Mouse (Mus musculus) lung, embryonic 14.5 days (tissue): ENCODE data around the gene Macf1. TPM values are rescaled to one million over a fixed set of nuclear protein-coding genes. Genes with fewer than 3 reads are reported as not detected.
A peak's percentile ranks its signal among the peaks of the same experiment; 100 is the strongest.

Source experiments
- ATAC-seq: fragments of 200-750 bp; cut with Nextera tagmentation; 2 replicates; pipeline ENCODE4 v1.8.0; 2017; ENCODE audit warnings: mild to moderate bottlenecking, moderate TSS enrichment, moderate library complexity; ENCODE audit not compliant: insufficient read depth
- DNase-seq: peaks from one replicate; pipeline ENCODE4 v3.0.0-alpha.2; 2015
- H3K27ac ChIP-seq: fragments of 300-500 bp; sonication (generic); 2 replicates; pipeline ENCODE4 v1.5.1; 2014; ENCODE audit warnings: low read depth, mild to moderate bottlenecking, moderate library complexity
- H3K27me3 ChIP-seq: fragments of 300-500 bp; sonication (generic); 2 replicates; pipeline ENCODE4 v1.6.1; 2014; ENCODE audit warnings: low read length, control low read depth; ENCODE audit not compliant: insufficient read depth
- H3K36me3 ChIP-seq: fragments of 300-500 bp; sonication (generic); 2 replicates; pipeline ENCODE4 v1.6.1; 2014; ENCODE audit warnings: control low read depth; ENCODE audit not compliant: insufficient read depth
- H3K4me1 ChIP-seq: fragments of 300-500 bp; sonication (generic); 2 replicates; pipeline ENCODE4 v1.6.1; 2014; ENCODE audit warnings: antibody characterized with exemption, control low read depth; ENCODE audit not compliant: insufficient read depth
- H3K4me2 ChIP-seq: fragments of 300-500 bp; sonication (generic); 2 replicates; pipeline ENCODE4 v1.6.1; 2014; ENCODE audit warnings: mild to moderate bottlenecking
- H3K4me3 ChIP-seq: fragments of 300-500 bp; sonication (generic); 2 replicates; pipeline ENCODE4 v1.5.1; 2014; ENCODE audit warnings: low read depth, low read length
- H3K9ac ChIP-seq: fragments of 300-500 bp; sonication (generic); 2 replicates; pipeline ENCODE4 v1.6.1; 2014
- H3K9me3 ChIP-seq: fragments of 300-500 bp; sonication (generic); 2 replicates; pipeline ENCODE4 v1.6.1; 2016; ENCODE audit warnings: low read depth, low read length, control low read depth
- CTCF ChIP-seq: IDR thresholded peaks from 2 replicates; pipeline ENCODE4 v1.5.1; 2016; ENCODE audit warnings: antibody characterized with exemption, low read depth
- WGBS: fragments of 180-500 bp; shearing (Covaris S2); extraction: QIAGEN DNeasy Blood & Tissue Kit; methylation state at CpG from one replicate; pipeline ENCODE4 v1.1.7; 2014; 5-methylcytosine and 5-hydroxymethylcytosine counted together
- polyA plus RNA-seq: library from polyadenylated mRNA; unstranded; fragments of >200 nt; fragmentation: Nextera tagmentation; extraction: Ambion mirVana; gene quantifications from 2 replicates; pipeline ENCODE4 v1.2.1, GENCODE M21; 2014

Macf1 gene
- polyA plus RNA-seq, 1 experiment from 2014 or later: 103 TPM

DNA sequence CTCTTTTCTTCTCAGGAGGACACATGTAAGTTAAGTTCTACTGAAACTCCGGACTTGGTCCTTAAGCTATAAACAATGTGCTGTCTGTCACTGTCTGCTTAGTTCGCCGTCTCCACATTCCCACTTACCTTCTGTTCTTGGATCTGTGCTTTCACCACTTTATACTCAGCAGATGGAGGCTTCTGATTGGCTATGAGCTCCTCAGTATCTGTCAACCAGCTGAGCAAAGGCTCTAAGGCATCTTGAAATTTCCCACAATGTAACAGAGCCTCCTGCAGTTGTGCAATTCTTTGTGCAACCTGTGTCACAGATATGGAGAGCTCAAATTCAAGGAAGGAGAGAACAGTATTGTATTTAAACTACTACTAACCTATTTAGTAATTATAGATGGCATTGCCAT lies 282.9 kb downstream of the Macf1 start:
- 70% methylated on average over 3 of the region's 3 CpGs for WGBS

DNA sequence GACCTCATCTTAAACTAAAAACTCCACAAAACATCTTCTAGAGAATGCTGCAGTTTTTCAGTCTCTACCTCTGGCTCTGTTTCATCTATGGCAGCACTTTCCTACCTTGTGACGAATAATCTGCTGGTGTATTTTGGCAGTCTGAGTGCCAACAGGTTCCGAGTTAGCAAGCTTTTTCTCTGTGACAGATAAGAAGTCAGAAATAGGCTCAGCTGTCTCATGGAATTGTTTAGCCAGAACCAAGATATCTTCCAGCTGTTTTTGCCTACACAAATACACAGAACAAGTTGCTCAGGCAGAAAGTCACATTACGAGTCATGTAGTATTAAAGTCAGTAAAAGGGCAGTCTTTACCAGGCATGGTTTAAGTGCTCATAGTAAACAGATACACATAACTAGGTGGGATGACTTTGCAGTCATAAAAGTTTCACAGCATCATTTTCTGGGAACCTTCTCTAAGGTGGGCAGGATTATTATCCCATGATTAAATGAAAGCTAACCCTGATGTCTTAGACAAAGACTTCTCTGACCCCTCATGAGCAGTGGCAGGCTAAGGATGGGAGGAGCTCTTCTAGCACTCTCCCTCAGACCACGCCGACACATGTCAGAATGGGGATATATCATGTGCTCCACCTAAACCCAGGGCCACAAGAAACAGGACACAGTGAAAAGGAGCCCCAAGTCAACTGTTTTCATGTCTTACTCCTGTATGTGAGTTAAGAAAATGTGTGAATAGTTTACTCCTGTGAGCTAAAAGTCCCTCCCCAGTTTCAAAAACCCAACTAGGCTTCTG lies 286.3 kb downstream of the Macf1 start:
- H3K4me3 ChIP-seq: no peak overlapping the region
- H3K4me2 ChIP-seq: no peak overlapping the region
- TF ChIP-seq CTCF: no peak
- no peaks in the 10 kb centered on the region for H3K27me3 ChIP-seq
- peaks cover 78% of the 10 kb centered on the region for H3K36me3 ChIP-seq
- DNase-seq: no peak
- no peak for ATAC-seq
- no peak overlapping the region for H3K9ac ChIP-seq
- no peak overlapping the region for H3K27ac ChIP-seq
- 65% methylated on average over 5 of the region's 5 CpGs for WGBS
- no peaks in the 10 kb centered on the region for H3K4me1 ChIP-seq
- H3K9me3 ChIP-seq: no peaks in the 10 kb centered on the region

More for the DNA sequence above, 282.9 kb downstream of the Macf1 start:
- Histone ChIP-seq H3K4me3 (no peak overlapping the region), H3K27me3 (no peaks in the 10 kb centered on the region), H3K27ac (no peak overlapping the region), H3K4me2 (no peak overlapping the region), H3K9me3 (no peaks in the 10 kb centered on the region), H3K9ac (no peak overlapping the region), H3K36me3 (peaks cover 46% of the 10 kb centered on the region), H3K4me1 (peaks cover 7% of the 10 kb centered on the region)
- no peak for DNase-seq
- no peak for ATAC-seq
- no peak for TF ChIP-seq CTCF

DNA sequence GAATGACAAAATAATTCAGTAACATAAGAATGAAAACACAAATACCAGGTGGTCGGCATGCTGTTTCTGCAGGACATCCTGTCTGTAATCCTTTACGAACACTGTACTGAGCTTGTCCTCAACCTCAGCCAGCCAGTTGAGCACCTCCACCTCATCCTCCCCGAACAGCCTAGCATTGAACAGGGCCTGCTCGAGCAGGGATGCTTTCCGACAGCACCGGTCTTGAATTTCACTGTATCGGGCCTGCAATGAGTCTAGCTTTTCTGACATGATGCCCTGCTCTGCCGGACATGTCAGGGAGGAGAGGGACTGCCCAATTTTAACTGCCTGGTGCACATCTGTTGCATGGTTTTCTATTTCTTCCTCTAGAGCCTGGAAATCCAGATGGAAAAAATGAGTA lies 287.1 kb downstream of the Macf1 start:
- Histone ChIP-seq H3K27ac (no peak overlapping the region), H3K9ac (no peak overlapping the region), H3K27me3 (no peaks in the 10 kb centered on the region), H3K9me3 (no peaks in the 10 kb centered on the region), H3K4me2 (no peak overlapping the region), H3K36me3 (peaks cover 86% of the 10 kb centered on the region), H3K4me1 (no peaks in the 10 kb centered on the region), H3K4me3 (no peak overlapping the region)
- 91% methylated on average over 8 of the region's 8 CpGs for WGBS
- TF ChIP-seq CTCF: no peak
- DNase-seq: no peak
- ATAC-seq: no peak

DNA sequence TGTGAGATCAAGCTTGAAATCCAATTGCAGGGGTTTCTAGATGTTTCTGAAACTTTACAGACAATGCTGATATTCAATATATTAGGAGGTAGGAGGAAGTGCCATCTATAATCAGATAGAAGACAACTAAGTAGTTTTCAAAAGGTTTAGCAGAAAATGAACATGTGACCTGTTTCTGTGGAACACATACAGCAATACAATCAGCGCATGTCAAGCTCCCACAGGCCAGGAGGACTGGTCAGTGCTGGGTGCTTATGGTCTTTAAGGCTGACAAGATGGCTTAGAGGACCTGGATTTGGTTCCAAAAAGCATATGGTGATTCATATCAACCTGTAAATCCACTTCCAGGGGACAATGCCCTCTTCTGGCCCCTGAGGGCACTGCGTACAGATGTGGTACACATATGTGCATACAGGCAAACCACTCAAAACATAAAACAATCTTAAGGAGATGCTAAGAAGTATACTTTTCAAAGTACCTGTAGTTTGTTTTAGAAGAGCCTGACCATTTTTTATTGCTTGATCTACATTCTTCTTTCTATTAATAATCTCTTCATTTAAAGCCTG lies 288.6 kb downstream of the Macf1 start:
- Histone ChIP-seq H3K9me3 (no peaks in the 10 kb centered on the region), H3K4me1 (no peaks in the 10 kb centered on the region), H3K9ac (no peak overlapping the region), H3K4me2 (no peak overlapping the region), H3K4me3 (no peak overlapping the region), H3K27me3 (no peaks in the 10 kb centered on the region), H3K27ac (no peak overlapping the region), H3K36me3 (peaks cover 92% of the 10 kb centered on the region)
- ATAC-seq (no peak), DNase-seq (peak; percentile 22)
- 92% methylated on average over 2 of the region's 2 CpGs for WGBS
- TF ChIP-seq CTCF: no peak

DNA sequence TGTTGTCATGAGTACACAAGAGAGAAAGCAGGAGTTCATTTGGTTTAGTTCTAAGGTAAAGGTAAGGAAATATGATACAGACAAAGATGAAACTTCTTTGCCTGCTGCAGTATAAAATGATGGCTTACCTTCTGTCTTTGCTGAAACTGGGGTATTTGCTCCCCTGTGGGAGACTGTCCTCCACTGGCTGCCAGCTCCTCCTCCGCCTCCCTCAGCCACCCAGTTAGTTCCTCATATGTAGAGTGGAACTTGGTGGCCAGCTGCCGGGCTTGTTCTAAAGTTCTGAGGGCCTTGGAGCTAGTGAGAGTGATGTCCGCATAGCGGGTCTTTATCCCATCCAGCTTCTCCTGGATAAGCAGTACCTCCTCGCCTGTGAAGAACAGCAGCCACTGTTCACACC lies 289.3 kb downstream of the Macf1 start:
- Histone ChIP-seq H3K9ac (no peak overlapping the region), H3K27me3 (no peaks in the 10 kb centered on the region), H3K9me3 (no peaks in the 10 kb centered on the region), H3K4me2 (no peak overlapping the region), H3K27ac (no peak overlapping the region), H3K4me3 (no peak overlapping the region), H3K4me1 (no peaks in the 10 kb centered on the region), H3K36me3 (peaks cover 94% of the 10 kb centered on the region)
- 87% methylated on average over 5 of the region's 5 CpGs for WGBS
- DNase-seq (no peak), ATAC-seq (no peak)
- TF ChIP-seq CTCF: no peak

DNA sequence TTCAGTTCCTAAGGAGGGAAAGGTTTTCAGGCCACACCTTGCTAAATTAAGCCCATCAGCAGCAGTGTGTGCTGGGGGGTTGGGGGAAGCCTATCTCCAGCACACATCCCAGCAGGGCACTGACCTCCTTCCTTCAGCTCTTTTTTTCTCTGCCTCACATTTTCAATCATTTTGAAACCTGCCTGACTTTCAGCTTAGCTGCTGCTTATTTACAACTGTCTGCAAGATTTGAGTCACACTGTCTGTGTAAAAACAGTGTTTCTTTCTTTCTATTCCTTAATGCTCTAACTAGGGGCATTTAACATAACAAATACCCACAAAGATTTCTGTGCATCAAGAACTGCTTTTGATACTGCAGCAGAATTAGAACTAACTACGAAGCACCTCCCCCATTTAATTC lies 289.9 kb downstream of the Macf1 start:
- Histone ChIP-seq H3K9me3 (no peaks in the 10 kb centered on the region), H3K27ac (no peak overlapping the region), H3K4me1 (no peaks in the 10 kb centered on the region), H3K9ac (no peak overlapping the region), H3K4me3 (no peak overlapping the region), H3K4me2 (no peak overlapping the region), H3K27me3 (no peaks in the 10 kb centered on the region), H3K36me3 (peaks cover 93% of the 10 kb centered on the region)
- DNase-seq (no peak), ATAC-seq (no peak)
- no peak for TF ChIP-seq CTCF
- WGBS: 85% methylated on average over 1 of the region's 1 CpGs

DNA sequence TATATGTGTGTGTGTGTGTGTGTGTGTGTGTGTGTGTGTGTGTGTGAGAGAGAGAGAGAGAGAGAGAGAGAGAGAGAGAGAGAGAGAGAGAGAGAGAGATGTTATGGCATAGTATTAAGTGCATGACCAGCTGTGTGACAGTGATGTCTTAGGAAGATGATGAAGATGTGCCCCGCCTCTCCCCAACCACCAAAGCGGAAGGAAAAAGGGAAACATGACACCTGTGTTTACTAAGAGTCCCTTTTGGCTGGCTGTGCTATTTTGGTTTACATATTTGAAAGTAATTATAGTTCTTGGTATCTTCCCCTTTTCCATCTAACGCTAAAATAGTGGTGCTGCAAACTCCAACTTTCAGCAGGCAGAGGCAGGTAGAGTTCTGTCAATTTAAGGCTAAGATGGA lies 291.2 kb downstream of the Macf1 start:
- Histone ChIP-seq H3K9ac (no peak overlapping the region), H3K4me3 (no peak overlapping the region), H3K4me1 (no peaks in the 10 kb centered on the region), H3K27ac (no peak overlapping the region), H3K36me3 (peaks cover 95% of the 10 kb centered on the region), H3K27me3 (no peaks in the 10 kb centered on the region), H3K9me3 (no peaks in the 10 kb centered on the region), H3K4me2 (no peak overlapping the region)
- WGBS: 75% methylated on average over 3 of the region's 3 CpGs
- no peak for ATAC-seq
- DNase-seq: no peak
- TF ChIP-seq CTCF: no peak
